Mouse (Mus musculus): ENCODE measurements around the gene Mrps23.

DNA sequence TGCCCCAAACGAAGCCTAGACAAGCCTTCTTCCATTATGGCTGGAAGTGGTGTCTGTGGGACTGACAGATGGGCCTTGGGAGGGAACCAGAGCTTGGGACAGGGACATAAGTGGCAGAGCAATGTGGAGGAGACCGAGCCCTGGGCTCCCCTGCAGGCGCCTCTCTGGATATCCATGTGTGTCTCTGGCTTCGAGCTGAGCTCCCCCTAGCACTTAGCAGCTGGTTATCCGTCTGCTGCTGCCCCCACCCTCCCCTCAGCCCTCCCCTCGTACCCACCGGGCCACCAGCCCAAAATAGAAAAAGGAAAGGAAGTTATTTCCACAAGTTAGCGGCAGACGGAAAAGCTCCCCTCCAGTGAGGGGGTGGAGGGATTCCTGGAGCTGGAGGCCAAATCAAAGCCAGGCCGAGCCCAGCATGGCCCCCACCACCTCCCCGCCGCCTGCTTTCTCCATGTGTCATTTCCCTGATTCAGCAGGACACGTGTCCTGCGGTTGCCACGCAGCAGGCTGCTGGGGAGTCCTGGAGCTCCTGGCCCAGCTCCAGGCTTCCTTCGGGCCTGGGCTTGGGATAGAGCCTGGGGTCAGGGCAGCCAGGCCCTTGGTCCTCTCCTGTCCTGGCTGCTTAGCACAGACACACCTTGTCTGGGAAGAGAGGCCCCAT, 23.1 kb upstream of the Mrps23 start:
- TF ChIP-seq GATA1 (IDR thresholded peaks at IDR 0.05; ENCODE audit: borderline replicate concordance, low read length) (no peak), FLI1 (IDR thresholded peaks at IDR 0.05; ENCODE audit: low read length) (no peak)
